Mouse (Mus musculus) thymus, postnatal 25 days (tissue): ENCODE measurements around the gene Grsf1.

Experiments
- DNase-seq: peaks from one replicate; pipeline ENCODE4 v3.0.0; 2022

Grsf1 gene

GRCm38 (mm10) chr5:88627545-88627944 is 48.4 kb downstream of the Grsf1 start:
- no peak for DNase-seq

- DNase-seq, result no peak
These were observed 59.0 kb downstream of the Grsf1 start for GRCm38 (mm10) chr5:88616988-88617387.

GRCm38 (mm10) chr5:88614129-88614528 is 61.8 kb downstream of the Grsf1 start:
- DNase-seq, result no peak
